Mouse (Mus musculus) urinary bladder, postnatal 10 days (tissue): ENCODE data around the gene Dclk1.
"Not testable (repeated sequence)": the region's sequence is repeated elsewhere in the genome, so short reads cannot be mapped to it uniquely, and the experiment has no call there.

Source experiments
- DNase-seq: peaks from one replicate; pipeline ENCODE4 v3.0.0; 2022; ENCODE audit warnings: low spot score

Gene Dclk1

GRCm38 (mm10) chr3:55241730-55242421, at the start of gene Dclk1:
TSS of gene Dclk1 (plus strand) at chr3:55242364.
- DNase-seq: no peak

DNA sequence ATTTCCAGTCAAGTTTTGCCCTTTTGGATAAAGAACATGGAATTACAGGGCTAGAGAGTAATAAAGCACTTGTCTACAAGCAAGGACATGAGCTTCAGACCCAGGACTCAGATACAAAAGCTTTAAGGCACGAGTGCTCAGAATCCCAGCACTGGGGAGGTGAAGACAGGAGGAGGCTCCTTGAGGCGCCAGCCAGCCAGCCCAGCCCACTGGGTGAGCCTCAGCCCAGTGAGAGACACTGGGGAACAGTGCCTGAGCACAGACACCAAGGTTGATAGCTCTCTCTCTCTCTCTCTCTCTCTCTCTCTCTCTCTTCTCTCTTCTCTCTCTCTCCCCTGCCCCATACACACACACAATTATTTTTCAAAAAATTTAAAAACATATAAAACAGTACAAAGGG, 48.8 kb upstream of the Dclk1 start:
- DNase-seq: no peak

DNA sequence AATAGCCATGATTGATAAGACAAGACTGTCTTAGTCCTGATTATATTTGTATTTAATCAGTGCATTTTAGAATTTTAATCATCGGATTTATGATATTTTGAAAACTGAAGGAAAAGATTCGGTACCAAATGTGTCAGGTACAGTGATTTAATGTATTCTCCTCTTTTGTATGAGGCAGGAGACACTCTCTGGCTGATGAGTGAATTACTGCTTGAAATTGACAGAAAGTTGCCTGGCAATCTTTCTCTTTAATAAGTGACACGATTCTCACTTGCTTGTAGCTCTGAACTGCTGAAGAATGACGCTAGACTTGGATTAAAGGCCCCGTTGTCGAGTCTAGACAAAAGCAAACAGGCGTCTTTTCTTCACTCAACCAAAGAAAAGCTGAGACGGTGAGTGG, 47.4 kb upstream of the Dclk1 start:
- no peak for DNase-seq

GRCm38 (mm10) chr3:55195581-55196327, 46.4 kb upstream of the Dclk1 start:
- no peak for DNase-seq

DNA sequence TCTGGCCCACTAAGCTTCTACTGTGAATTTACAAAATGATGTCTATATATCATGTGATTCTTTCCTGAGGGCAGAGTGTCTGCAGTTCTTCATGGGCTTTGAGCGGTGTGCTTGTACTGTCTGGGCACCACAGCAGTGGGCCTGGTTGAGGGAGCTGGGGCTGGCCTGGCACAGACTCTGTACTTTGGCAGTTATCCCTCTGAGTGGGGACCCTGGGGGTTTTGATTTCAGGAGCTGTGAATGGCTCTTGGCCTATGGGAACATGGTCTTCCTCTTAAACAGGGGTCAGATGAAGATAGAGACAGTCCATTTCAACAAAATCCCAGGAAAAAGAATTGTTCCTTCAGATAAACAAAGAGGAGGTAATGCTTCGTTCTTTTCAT, 45.8 kb upstream of the Dclk1 start:
- DNase-seq: no peak

DNA sequence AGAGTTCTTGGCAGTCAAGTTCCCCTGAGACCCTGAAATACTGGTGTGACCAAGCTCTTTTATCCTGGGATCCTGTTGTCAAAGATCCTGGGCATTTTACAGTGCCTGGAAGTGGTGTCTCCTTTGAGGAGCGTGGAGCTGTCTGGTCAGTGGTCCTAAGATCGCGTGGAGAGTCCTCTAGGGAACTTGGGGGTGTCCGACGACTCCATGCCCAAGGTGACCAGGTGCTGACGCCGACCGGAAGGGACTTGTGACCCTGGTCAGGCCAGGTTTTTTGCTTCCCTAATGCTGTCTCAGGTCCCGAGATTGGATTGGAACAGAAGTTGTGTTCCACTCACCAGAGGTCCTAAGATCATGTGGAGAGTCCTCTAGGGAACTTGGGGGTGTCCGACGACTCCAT, 38.5 kb upstream of the Dclk1 start:
- not testable (repeated sequence) for DNase-seq

DNA sequence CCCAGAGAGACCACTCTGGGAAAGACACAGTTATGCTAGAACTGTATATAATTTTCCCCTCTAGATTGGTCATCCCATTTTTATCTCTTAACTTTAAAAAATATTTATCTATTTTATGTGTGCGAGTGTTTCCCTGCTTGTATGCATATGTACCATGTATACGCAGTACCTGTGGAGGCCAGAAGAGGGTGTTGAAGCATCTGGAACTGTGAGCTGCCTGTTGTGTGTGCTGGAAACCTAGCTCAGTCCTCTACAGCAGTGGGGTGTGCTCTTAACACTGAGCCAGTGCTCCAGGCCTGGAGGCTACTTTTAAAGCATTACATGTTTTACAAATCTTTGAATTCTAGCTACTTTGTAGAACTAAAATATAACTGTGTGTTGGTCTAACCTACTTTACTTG, 35.8 kb upstream of the Dclk1 start:
- DNase-seq: no peak

DNA sequence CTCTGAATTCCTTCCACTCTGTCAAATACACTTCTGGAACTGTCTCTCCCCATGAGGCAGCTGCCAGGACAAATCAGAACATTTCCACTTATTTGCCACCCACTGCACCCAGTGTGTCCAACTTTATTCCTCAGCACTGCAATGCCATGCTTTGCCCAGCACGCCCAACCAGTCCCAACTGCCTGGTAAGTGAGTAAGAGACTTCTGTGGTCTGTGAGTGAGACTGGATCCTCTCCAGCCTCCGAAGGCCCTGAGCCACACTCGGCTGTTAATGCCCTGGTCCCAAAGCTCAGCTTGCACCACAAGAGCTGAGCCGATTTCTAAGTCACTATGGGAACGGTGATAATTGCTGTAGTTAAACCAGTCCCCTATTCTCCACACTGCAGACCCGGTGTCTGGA, 34.5 kb upstream of the Dclk1 start:
- no peak for DNase-seq

GRCm38 (mm10) chr3:55212254-55212653, 29.9 kb upstream of the Dclk1 start:
- no peak for DNase-seq

GRCm38 (mm10) chr3:55213785-55214184, 28.4 kb upstream of the Dclk1 start:
- DNase-seq: no peak

GRCm38 (mm10) chr3:55214413-55214812, 27.8 kb upstream of the Dclk1 start:
- DNase-seq: no peak

GRCm38 (mm10) chr3:55222502-55222901, 19.7 kb upstream of the Dclk1 start:
- no peak for DNase-seq

DNA sequence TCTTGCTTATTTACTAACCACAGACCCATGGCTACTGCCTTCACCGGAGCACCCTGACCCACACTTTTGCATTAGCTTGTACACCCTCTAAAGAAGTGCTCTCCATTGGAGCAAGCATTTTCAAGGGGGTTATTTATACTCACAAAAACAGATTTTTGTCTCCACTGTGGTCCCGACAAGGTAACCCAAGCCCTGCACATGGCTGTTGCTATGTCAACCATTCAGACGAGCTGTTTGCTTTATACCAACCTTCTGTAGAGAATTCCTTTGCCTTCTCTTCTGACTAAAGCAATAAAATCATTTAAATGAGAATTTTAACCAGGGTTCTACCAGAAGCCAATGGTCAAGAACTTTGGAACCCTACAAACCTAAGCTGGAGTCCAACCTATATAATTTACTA, 18.3 kb upstream of the Dclk1 start:
- no peak for DNase-seq

GRCm38 (mm10) chr3:55226501-55227213, 15.5 kb upstream of the Dclk1 start:
- DNase-seq: no peak

GRCm38 (mm10) chr3:55227214-55227581, 15.0 kb upstream of the Dclk1 start:
- DNase-seq: no peak

GRCm38 (mm10) chr3:55242422-55243055, 375 bp downstream of the Dclk1 start:
- DNase-seq: peak; percentile 39

DNA sequence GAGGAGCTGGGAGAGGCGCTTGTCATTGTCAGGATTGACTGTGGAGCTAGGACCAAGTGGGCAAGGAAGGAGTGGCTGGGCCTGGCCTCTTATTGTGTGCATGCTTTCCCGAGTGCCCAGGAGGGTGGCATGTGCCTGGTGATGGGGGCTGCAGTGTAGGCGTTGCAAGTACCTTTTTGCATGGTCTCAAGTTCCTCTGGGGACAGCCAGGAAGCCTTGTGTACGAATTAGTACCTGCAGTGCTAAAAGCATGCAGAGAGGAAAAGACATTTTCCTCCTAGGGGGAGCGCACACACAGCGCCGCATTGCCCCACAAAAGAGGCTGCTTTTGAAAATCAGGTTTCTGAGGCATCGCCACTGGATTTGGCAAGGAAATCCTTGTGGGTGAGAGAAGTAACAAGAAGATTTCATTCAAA, 900 bp downstream of the Dclk1 start:
- no peak for DNase-seq

DNA sequence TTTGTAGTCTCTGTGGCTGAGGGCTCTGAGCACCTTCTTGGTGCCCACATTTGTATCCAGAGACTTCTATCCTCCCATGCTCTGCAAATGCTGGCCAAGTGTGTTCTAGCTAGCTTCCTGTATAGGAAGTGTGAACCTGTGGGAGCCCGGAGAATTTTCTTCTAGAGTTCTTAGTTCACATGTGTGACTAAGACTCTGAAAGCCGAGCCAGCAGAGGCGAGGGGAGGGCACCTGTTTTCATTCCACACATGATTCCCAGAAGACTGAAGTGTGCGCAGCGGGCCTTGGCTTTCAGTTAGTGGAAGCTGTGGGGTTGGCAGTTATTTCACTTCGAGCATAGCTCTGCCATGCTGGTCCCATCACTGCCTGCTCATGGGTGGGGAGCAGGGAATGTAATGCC, 1.9 kb downstream of the Dclk1 start:
- DNase-seq: no peak

GRCm38 (mm10) chr3:55246618-55247272, 4.6 kb downstream of the Dclk1 start:
- DNase-seq: no peak

DNA sequence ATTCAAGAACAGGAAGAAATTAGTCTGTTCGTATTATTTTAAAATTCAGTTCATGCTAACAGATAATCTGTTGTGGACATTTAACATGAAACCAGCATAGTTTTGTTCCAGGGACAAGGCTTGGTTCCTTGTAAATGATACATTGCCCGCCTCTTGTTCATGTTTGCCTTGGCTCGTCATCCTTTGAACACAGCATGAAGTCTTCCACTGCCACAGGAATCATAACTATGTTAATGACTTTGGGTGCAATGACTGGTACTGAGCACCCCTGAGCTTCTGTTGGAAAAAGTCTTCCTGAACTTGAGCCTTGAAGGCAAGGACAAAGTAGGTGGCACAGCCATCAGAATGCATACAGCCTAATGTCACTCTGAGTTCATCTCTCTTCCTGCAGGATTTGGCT, 5.9 kb downstream of the Dclk1 start:
- DNase-seq: no peak

DNA sequence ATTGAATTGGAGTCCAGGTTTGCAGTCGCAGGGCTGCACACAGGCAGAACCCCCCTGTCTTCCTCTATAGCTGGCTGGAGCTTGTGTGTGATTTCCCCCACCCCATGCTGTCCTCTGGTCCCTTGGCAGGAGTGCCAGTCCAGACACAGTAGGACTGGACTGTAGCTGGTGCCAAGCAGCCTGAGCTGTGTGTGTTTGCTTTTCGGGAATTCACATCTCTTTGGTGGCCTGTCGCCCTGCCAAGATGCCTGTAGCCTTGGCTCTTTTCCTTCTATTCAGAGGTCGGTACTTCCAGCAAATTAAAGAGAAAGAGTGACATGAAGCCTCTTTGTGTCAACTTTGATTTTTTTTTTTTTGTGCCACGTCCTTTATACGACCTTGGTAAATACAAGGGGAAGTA, 6.3 kb downstream of the Dclk1 start:
- DNase-seq: no peak

DNA sequence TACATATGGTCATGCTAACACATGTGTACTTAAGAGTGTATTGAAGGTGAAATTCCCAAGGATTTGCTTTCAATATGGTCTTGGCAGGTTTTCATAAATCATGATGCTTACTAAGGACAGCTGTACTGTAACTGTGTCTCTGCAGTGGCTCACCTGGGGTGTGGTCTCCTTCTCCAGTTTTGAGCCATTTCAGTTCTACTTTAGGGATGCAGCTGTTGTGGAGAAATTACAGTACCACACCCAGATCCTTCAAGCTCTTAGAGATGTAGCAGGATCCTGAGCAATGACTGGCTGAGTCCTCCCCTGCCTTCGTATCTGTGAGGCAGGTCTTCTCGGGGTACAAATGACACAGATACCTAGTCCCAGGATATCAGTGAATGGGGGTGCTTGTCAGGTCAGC, 8.5 kb downstream of the Dclk1 start:
- no peak for DNase-seq
